Mouse (Mus musculus): Measurements from ENCODE around the gene Carmil3. TPM values are rescaled to one million over a fixed set of nuclear protein-coding genes. Genes with fewer than 3 reads are reported as not detected.

Carmil3 gene
- total and polyA plus RNA-seq, 3 experiments: 1.3 to 4.8 (median 2.0) TPM

- Histone ChIP-seq H3K4me3 (no peak overlapping the region), H3K9ac (ENCODE audit: low read depth, low read length) (no peak overlapping the region), H3K36me3 (ENCODE audit: control insufficient read depth, insufficient read depth, low read length) (no peaks in the 10 kb centered on the region), H3K27me3 (ENCODE audit: control insufficient read depth, insufficient read depth, low read length) (no peaks in the 10 kb centered on the region), H3K4me1 (ENCODE audit: control insufficient read depth, insufficient read depth, low read length) (no peaks in the 10 kb centered on the region; the same call in 1 of the 2 replicates), H3K27ac (no peak overlapping the region), H3K79me2 (replicated peaks; ENCODE audit: control insufficient read depth, insufficient read depth, low read length) (no peaks in the 10 kb centered on the region)
- intact Hi-C loops (cut with DNase I): no loop called here
- no peak for DNase-seq
- no peak for TF ChIP-seq POLR2A (IDR thresholded peaks at IDR 0.05; ENCODE audit: insufficient read depth, low read depth, low read length)
Measured at GRCm38 (mm10) chr14:55554635-55555034, 64.2 kb downstream of the Carmil3 start.

GRCm38 (mm10) chr14:55555788-55556187 lies 65.3 kb downstream of the Carmil3 start:
- Histone ChIP-seq H3K27me3 (ENCODE audit: control insufficient read depth, insufficient read depth, low read length) (no peaks in the 10 kb centered on the region), H3K36me3 (ENCODE audit: control insufficient read depth, insufficient read depth, low read length) (no peaks in the 10 kb centered on the region), H3K79me2 (replicated peaks; ENCODE audit: control insufficient read depth, insufficient read depth, low read length) (no peaks in the 10 kb centered on the region), H3K4me3 (no peak overlapping the region), H3K9ac (ENCODE audit: low read depth, low read length) (no peak overlapping the region), H3K27ac (no peak overlapping the region), H3K4me1 (ENCODE audit: control insufficient read depth, insufficient read depth, low read length) (no peaks in the 10 kb centered on the region; the same call in 1 of the 2 replicates)
- no peak for DNase-seq
- intact Hi-C loops (cut with DNase I): no loop called here
- 70% methylated on average over 3 of the region's 3 CpGs for WGBS
- TF ChIP-seq CTCF (IDR thresholded peaks at IDR 0.05): no peak
- TF ChIP-seq EP300 (IDR thresholded peaks at IDR 0.05; ENCODE audit: insufficient read depth, low read depth, low read length): no peak
- no peak for TF ChIP-seq POLR2A (IDR thresholded peaks at IDR 0.05; ENCODE audit: insufficient read depth, low read depth, low read length)

- Histone ChIP-seq H3K27ac (peak overlapping the region; percentile 68), H3K4me3 (no peak overlapping the region), H3K36me3 (ENCODE audit: control insufficient read depth, insufficient read depth, low read length) (no peaks in the 10 kb centered on the region), H3K27me3 (ENCODE audit: control insufficient read depth, insufficient read depth, low read length) (no peaks in the 10 kb centered on the region), H3K79me2 (replicated peaks; ENCODE audit: control insufficient read depth, insufficient read depth, low read length) (no peaks in the 10 kb centered on the region), H3K9ac (ENCODE audit: low read depth, low read length) (no peak overlapping the region), H3K4me1 (ENCODE audit: control insufficient read depth, insufficient read depth, low read length) (peaks cover 3% of the 10 kb centered on the region)
- intact Hi-C loops (cut with DNase I): loop anchor here (1.0 kb wide), 1 partner anchor 60 kb away; no protein-coding TSS in a partner anchor
- peak; percentile 79 to 82 for DNase-seq
- TF ChIP-seq CTCF (IDR thresholded peaks at IDR 0.05): no peak; the same call in none of the 2 replicates
- peak; percentile 66; the same call in 1 of the 2 replicates for TF ChIP-seq EP300 (IDR thresholded peaks at IDR 0.05; ENCODE audit: insufficient read depth, low read depth, low read length)
- WGBS: 17% methylated on average over 5 of the region's 5 CpGs
Measured at GRCm38 (mm10) chr14:55557003-55557402, 66.6 kb downstream of the Carmil3 start.

- Histone ChIP-seq H3K27me3 (ENCODE audit: control insufficient read depth, insufficient read depth, low read length) (no peaks in the 10 kb centered on the region), H3K4me3 (no peak overlapping the region), H3K79me2 (replicated peaks; ENCODE audit: control insufficient read depth, insufficient read depth, low read length) (no peaks in the 10 kb centered on the region), H3K9ac (ENCODE audit: low read depth, low read length) (no peak overlapping the region), H3K27ac (peak overlapping the region; percentile 68), H3K4me1 (ENCODE audit: control insufficient read depth, insufficient read depth, low read length) (peaks cover 3% of the 10 kb centered on the region), H3K36me3 (ENCODE audit: control insufficient read depth, insufficient read depth, low read length) (no peaks in the 10 kb centered on the region)
- WGBS: 79% methylated on average over 3 of the region's 3 CpGs
- TF ChIP-seq POLR2A (IDR thresholded peaks at IDR 0.05; ENCODE audit: insufficient read depth, low read depth, low read length): no peak
- TF ChIP-seq EP300 (IDR thresholded peaks at IDR 0.05; ENCODE audit: insufficient read depth, low read depth, low read length): no peak
- no peak for TF ChIP-seq CTCF (IDR thresholded peaks at IDR 0.05)
- intact Hi-C loops (cut with DNase I): loop anchor here (1.0 kb wide), 1 partner anchor 60 kb away; no protein-coding TSS in a partner anchor
- DNase-seq: no peak
Measured at GRCm38 (mm10) chr14:55557587-55557986, 67.1 kb downstream of the Carmil3 start.

Other genes with a start within 250 kb of the Carmil3 start
- gene Dhrs4, start 11.9 kb upstream of the Carmil3 start, total RNA-seq (2021): 100 to 1,000 TPM; 106 to 125 TPM
- gene Dhrs4, start 11.9 kb upstream of the Carmil3 start, polyA plus RNA-seq (2012; rRNA removed): 64.7 and 85.7 TPM in 2 replicates
- gene Cpne6, start 19.8 kb downstream of the Carmil3 start, total RNA-seq (2021): not detected
- gene Cpne6, start 19.8 kb downstream of the Carmil3 start, polyA plus RNA-seq (2012; rRNA removed): 0.25 and 0.26 TPM in 2 replicates
- gene Nrl, start 34.3 kb downstream of the Carmil3 start, total RNA-seq (2021): not detected
- not detected in 2 replicates for gene Nrl, start 34.3 kb downstream of the Carmil3 start, polyA plus RNA-seq (2012; rRNA removed)
- 1 to 10 TPM; 9.0 to 9.4 TPM for gene Pck2, start 49.6 kb downstream of the Carmil3 start, total RNA-seq (2021)
- gene Pck2, start 49.6 kb downstream of the Carmil3 start, polyA plus RNA-seq (2012; rRNA removed): 13.3 and 15.3 TPM in 2 replicates
- gene Dcaf11, start 69.4 kb downstream of the Carmil3 start, total RNA-seq (2021): 100 to 1,000 TPM; 136 to 160 TPM
- gene Dcaf11, start 69.4 kb downstream of the Carmil3 start, polyA plus RNA-seq (2012; rRNA removed): 151 and 186 TPM in 2 replicates
- gene A730061H03Rik, start 69.8 kb downstream of the Carmil3 start, total RNA-seq (2021): not detected
- gene A730061H03Rik, start 69.8 kb downstream of the Carmil3 start, polyA plus RNA-seq (2012; rRNA removed): 0.74 and 1.2 TPM in 2 replicates
- gene Fitm1, start 85.0 kb downstream of the Carmil3 start, total RNA-seq (2021): 100 to 1,000 TPM; 165 to 187 TPM
- 323 and 403 TPM in 2 replicates for gene Fitm1, start 85.0 kb downstream of the Carmil3 start, polyA plus RNA-seq (2012; rRNA removed)
- gene Psme1, start 87.5 kb downstream of the Carmil3 start, total RNA-seq (2021): 100 to 1,000 TPM; 231 to 264 TPM
- gene Psme1, start 87.5 kb downstream of the Carmil3 start, polyA plus RNA-seq (2012; rRNA removed): 101 and 118 TPM in 2 replicates
- gene Emc9, start 94.7 kb downstream of the Carmil3 start, total RNA-seq (2021): 10 to 100 TPM; 58.4 to 61.1 TPM
- 52.9 and 54.2 TPM in 2 replicates for gene Emc9, start 94.7 kb downstream of the Carmil3 start, polyA plus RNA-seq (2012; rRNA removed)
- gene Psme2, start 100.5 kb downstream of the Carmil3 start, total RNA-seq (2021): 100 to 1,000 TPM; 119 to 120 TPM
- gene Psme2, start 100.5 kb downstream of the Carmil3 start, polyA plus RNA-seq (2012; rRNA removed): 37.3 and 56.7 TPM in 2 replicates
- 10 to 100 TPM; 27.5 to 30.9 TPM for gene Rnf31, start 101.1 kb downstream of the Carmil3 start, total RNA-seq (2021)
- 19.7 and 24.3 TPM in 2 replicates for gene Rnf31, start 101.1 kb downstream of the Carmil3 start, polyA plus RNA-seq (2012; rRNA removed)
- 1 to 10 TPM; 9.7 to 9.8 TPM for gene Irf9, start 112.9 kb downstream of the Carmil3 start, total RNA-seq (2021)
- 22.2 and 29.3 TPM in 2 replicates for gene Irf9, start 112.9 kb downstream of the Carmil3 start, polyA plus RNA-seq (2012; rRNA removed)
- gene Rec8, start 127.4 kb downstream of the Carmil3 start, total RNA-seq (2021): under 1 TPM in 1 of 2 experiments, not detected in 1; 0.32 TPM
- 0.12 and 0.29 TPM in 2 replicates for gene Rec8, start 127.4 kb downstream of the Carmil3 start, polyA plus RNA-seq (2012; rRNA removed)
- gene Ipo4, start 145.3 kb downstream of the Carmil3 start, total RNA-seq (2021): 10 to 100 TPM; 51.3 to 64.1 TPM
- 68.2 and 68.9 TPM in 2 replicates for gene Ipo4, start 145.3 kb downstream of the Carmil3 start, polyA plus RNA-seq (2012; rRNA removed)
- 1 to 10 TPM; 2.5 to 3.8 TPM for gene Gm49378, start 147.2 kb downstream of the Carmil3 start, total RNA-seq (2021)
- 3.5 and 5.0 TPM in 2 replicates for gene Gm49378, start 147.2 kb downstream of the Carmil3 start, polyA plus RNA-seq (2012; rRNA removed)
- gene Tm9sf1, start 153.2 kb downstream of the Carmil3 start, total RNA-seq (2021): 10 to 100 TPM; 39.4 to 40.6 TPM
- 50.6 and 63.0 TPM in 2 replicates for gene Tm9sf1, start 153.2 kb downstream of the Carmil3 start, polyA plus RNA-seq (2012; rRNA removed)
- gene Tssk4, start 159.5 kb downstream of the Carmil3 start, total RNA-seq (2021): under 1 TPM; 0.34 to 0.47 TPM
- gene Tssk4, start 159.5 kb downstream of the Carmil3 start, polyA plus RNA-seq (2012; rRNA removed): 0.55 and 0.61 TPM in 2 replicates
- gene Mdp1, start 169.9 kb downstream of the Carmil3 start, total RNA-seq (2021): 10 to 100 TPM; 45.3 to 49.1 TPM
- gene Mdp1, start 169.9 kb downstream of the Carmil3 start, polyA plus RNA-seq (2012; rRNA removed): 35.7 and 54.9 TPM in 2 replicates
- gene Gmpr2, start 181.3 kb downstream of the Carmil3 start, total RNA-seq (2021): 1 to 10 TPM; 8.1 to 9.0 TPM
- gene Gmpr2, start 181.3 kb downstream of the Carmil3 start, polyA plus RNA-seq (2012; rRNA removed): 11.8 and 18.2 TPM in 2 replicates
- 100 to 1,000 TPM; 242 to 262 TPM for gene Nedd8, start 181.5 kb downstream of the Carmil3 start, total RNA-seq (2021)
- gene Nedd8, start 181.5 kb downstream of the Carmil3 start, polyA plus RNA-seq (2012; rRNA removed): 265 and 340 TPM in 2 replicates
- 10 to 100 TPM; 12.6 to 12.8 TPM for gene Tinf2, start 191.2 kb downstream of the Carmil3 start, total RNA-seq (2021)
- 7.6 and 8.5 TPM in 2 replicates for gene Tinf2, start 191.2 kb downstream of the Carmil3 start, polyA plus RNA-seq (2012; rRNA removed)
- gene Tgm1, start 223.3 kb downstream of the Carmil3 start, total RNA-seq (2021): under 1 TPM; 0.16 to 0.43 TPM
- 0.31 and 0.41 TPM in 2 replicates for gene Tgm1, start 223.3 kb downstream of the Carmil3 start, polyA plus RNA-seq (2012; rRNA removed)
- gene Rabggta, start 231.6 kb downstream of the Carmil3 start, total RNA-seq (2021): 10 to 100 TPM; 12.5 to 13.0 TPM
- gene Rabggta, start 231.6 kb downstream of the Carmil3 start, polyA plus RNA-seq (2012; rRNA removed): 26.3 and 32.2 TPM in 2 replicates

Data from heart, adult 2 months (tissue).